Mouse (Mus musculus): Measurements from ENCODE around the gene Mif4gd. TPM values are rescaled to one million over a fixed set of nuclear protein-coding genes. Genes with fewer than 3 reads are reported as not detected.

Mif4gd gene
- polyA plus RNA-seq, 2 experiments from 2014 or later: 208 to 251 TPM

DNA sequence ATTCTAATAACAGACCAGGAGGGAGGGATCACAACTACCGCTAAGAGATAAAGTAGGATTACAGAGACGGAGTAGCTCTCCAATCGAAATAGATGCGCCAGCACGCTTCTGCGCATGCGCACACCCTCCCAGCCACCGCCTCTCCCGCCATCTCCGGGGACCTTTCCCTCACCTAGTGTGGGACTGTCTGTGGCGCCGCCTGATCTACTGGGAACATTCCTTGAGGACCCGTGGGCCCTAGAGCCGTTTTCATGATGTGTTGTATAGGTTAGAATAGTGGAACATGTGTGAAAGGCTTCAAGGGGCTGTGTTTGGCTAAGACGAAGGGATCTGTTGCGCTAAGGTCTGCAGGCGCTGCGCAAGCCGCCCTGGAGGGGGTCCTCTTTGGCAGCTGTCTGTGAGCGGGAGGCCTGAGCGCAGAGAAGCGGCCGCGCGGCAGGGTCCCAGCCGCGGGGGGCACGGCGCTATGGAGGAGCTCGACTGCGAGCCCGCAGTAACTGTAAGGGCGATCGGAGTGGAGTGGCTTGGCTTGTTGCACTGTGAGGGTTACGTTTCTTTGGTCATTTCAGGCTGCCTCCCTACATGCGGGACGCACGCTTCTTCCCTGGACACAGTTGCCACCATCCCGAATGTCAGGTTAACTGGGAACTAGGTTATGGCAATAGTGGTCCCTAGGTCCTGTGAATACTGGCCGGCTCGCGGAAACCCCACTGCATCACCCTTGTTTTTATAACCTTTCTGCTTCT lies 48.5 kb downstream of the Mif4gd start, which contains the start of gene Nup85:
Gene Nup85, plus strand, starts transcription at position 371 of the 746 bp plus-strand sequence.
- peak; percentile 90 for ATAC-seq

DNA sequence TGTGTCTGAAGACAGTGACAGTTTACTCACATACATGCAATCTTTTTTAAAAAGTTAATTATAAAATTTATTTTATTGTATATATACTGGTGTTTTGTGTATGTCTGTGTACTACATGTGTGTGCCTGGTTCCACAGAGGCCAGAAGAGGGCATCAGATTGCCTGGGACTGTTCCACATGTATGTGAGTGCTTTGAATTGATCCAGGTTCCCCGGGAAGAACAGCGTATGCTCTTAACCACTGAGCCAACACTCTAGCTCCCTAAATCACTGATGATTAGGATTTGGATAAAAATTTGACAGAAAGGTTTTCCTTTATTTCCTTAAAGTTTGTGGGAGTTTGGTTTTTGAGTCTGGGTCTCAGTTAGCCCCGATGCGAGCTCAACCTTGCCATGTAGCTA lies 49.4 kb downstream of the Mif4gd start:
- no peak for ATAC-seq

Other genes with a start within 250 kb of the Mif4gd start
- gene Hid1, start 245.2 kb downstream of the Mif4gd start, polyA plus RNA-seq (2017; shearing (Covaris generic)): 1 to 10 TPM; 2.4 to 3.9 TPM
- not detected for gene Cdr2l, start 231.1 kb downstream of the Mif4gd start, polyA plus RNA-seq (2017; shearing (Covaris generic))
- gene Mrpl58, start 209.2 kb downstream of the Mif4gd start, polyA plus RNA-seq (2017; shearing (Covaris generic)): 100 to 1,000 TPM; 177 to 185 TPM
- gene Atp5h, start 193.0 kb downstream of the Mif4gd start, polyA plus RNA-seq (2017; shearing (Covaris generic)): 100 to 1,000 TPM; 602 to 622 TPM
- 1 to 10 TPM; 8.3 to 9.1 TPM for gene Kctd2, start 192.8 kb downstream of the Mif4gd start, polyA plus RNA-seq (2017; shearing (Covaris generic))
- gene Trim80, start 172.4 kb downstream of the Mif4gd start, polyA plus RNA-seq (2017; shearing (Covaris generic)): not detected
- gene Slc16a5, start 150.5 kb downstream of the Mif4gd start, polyA plus RNA-seq (2017; shearing (Covaris generic)): 1 to 10 TPM; 3.5 to 6.5 TPM
- gene Armc7, start 137.3 kb downstream of the Mif4gd start, polyA plus RNA-seq (2017; shearing (Covaris generic)): 100 to 1,000 TPM in 1 of 2 experiments, 10 to 100 TPM in 1; 79.2 to 132 TPM
- 100 to 1,000 TPM; 296 to 304 TPM for gene Nt5c, start 121.1 kb downstream of the Mif4gd start, polyA plus RNA-seq (2017; shearing (Covaris generic))
- gene Jpt1, start 98.6 kb downstream of the Mif4gd start, polyA plus RNA-seq (2017; shearing (Covaris generic)): 100 to 1,000 TPM; 716 to 764 TPM
- 100 to 1,000 TPM; 676 to 678 TPM for gene Sumo2, start 76.7 kb downstream of the Mif4gd start, polyA plus RNA-seq (2017; shearing (Covaris generic))
- 10 to 100 TPM; 64.4 to 82.5 TPM for gene Nup85, start 48.5 kb downstream of the Mif4gd start, polyA plus RNA-seq (2017; shearing (Covaris generic))
- gene Mrps7, start 9.0 kb downstream of the Mif4gd start, polyA plus RNA-seq (2017; shearing (Covaris generic)): 10 to 100 TPM; 26.9 to 31.1 TPM
- gene Gga3, start 8.9 kb downstream of the Mif4gd start, polyA plus RNA-seq (2017; shearing (Covaris generic)): 10 to 100 TPM; 35.0 to 43.9 TPM
- gene Slc25a19, start 15.3 kb upstream of the Mif4gd start, polyA plus RNA-seq (2017; shearing (Covaris generic)): 10 to 100 TPM; 93.6 to 98.8 TPM
- gene Grb2, start 95.6 kb upstream of the Mif4gd start, polyA plus RNA-seq (2017; shearing (Covaris generic)): 10 to 100 TPM; 28.8 to 30.9 TPM
- 10 to 100 TPM in 1 of 2 experiments, 1 to 10 TPM in 1; 8.5 to 17.5 TPM for gene Tmem94, start 152.5 kb upstream of the Mif4gd start, polyA plus RNA-seq (2017; shearing (Covaris generic))
- gene Caskin2, start 200.7 kb upstream of the Mif4gd start, polyA plus RNA-seq (2017; shearing (Covaris generic)): under 1 TPM; 0.69 to 0.85 TPM
- 10 to 100 TPM; 11.0 to 16.2 TPM for gene Tsen54, start 201.8 kb upstream of the Mif4gd start, polyA plus RNA-seq (2017; shearing (Covaris generic))
- gene Llgl2, start 211.1 kb upstream of the Mif4gd start, polyA plus RNA-seq (2017; shearing (Covaris generic)): 10 to 100 TPM in 1 of 2 experiments, 1 to 10 TPM in 1; 7.9 to 11.1 TPM
- not detected for gene Myo15b, start 245.4 kb upstream of the Mif4gd start, polyA plus RNA-seq (2017; shearing (Covaris generic))